Mouse (Mus musculus): ENCODE measurements around the gene Mid1.

Gene Mid1

GRCm38 (mm10) chrX:169813673-169814072, 128.7 kb downstream of the Mid1 start:
- no peak for DNase-seq (ENCODE audit: low spot score)

GRCm38 (mm10) chrX:169826947-169827346, 141.9 kb downstream of the Mid1 start:
- no peak for DNase-seq (ENCODE audit: low spot score)

GRCm38 (mm10) chrX:169827720-169828119, 142.7 kb downstream of the Mid1 start:
- DNase-seq (ENCODE audit: low spot score): no peak

- DNase-seq (ENCODE audit: low spot score): no peak
Observed at GRCm38 (mm10) chrX:169828136-169828535, 143.1 kb downstream of the Mid1 start.

GRCm38 (mm10) chrX:169830052-169830451, 145.1 kb downstream of the Mid1 start:
- no peak for DNase-seq (ENCODE audit: low spot score)

GRCm38 (mm10) chrX:169837947-169838649, 153.1 kb downstream of the Mid1 start:
- no peak for DNase-seq (ENCODE audit: low spot score)

GRCm38 (mm10) chrX:169838650-169838971, 153.6 kb downstream of the Mid1 start:
- DNase-seq (ENCODE audit: low spot score): no peak

- no peak for DNase-seq (ENCODE audit: low spot score)
Observed at GRCm38 (mm10) chrX:169843267-169843666, 158.3 kb downstream of the Mid1 start.

- DNase-seq (ENCODE audit: low spot score): no peak
Observed at GRCm38 (mm10) chrX:169844150-169844772, 159.3 kb downstream of the Mid1 start.

GRCm38 (mm10) chrX:169846187-169846586, 161.2 kb downstream of the Mid1 start:
- DNase-seq (ENCODE audit: low spot score): no peak

- DNase-seq (ENCODE audit: low spot score): no peak
Observed at GRCm38 (mm10) chrX:169861194-169861720, 176.3 kb downstream of the Mid1 start.

- DNase-seq (ENCODE audit: low spot score): no peak
Observed at GRCm38 (mm10) chrX:169862440-169862839, 177.4 kb downstream of the Mid1 start.

- peak; percentile 52 for DNase-seq (ENCODE audit: low spot score)
Observed at GRCm38 (mm10) chrX:169862848-169863247, 177.8 kb downstream of the Mid1 start.

- DNase-seq (ENCODE audit: low spot score): peak; percentile 10
Observed at GRCm38 (mm10) chrX:169863841-169864240, 178.8 kb downstream of the Mid1 start.

GRCm38 (mm10) chrX:169868223-169868622, 183.2 kb downstream of the Mid1 start:
- peak; percentile 12 for DNase-seq (ENCODE audit: low spot score)

- DNase-seq (ENCODE audit: low spot score): no peak
Observed at GRCm38 (mm10) chrX:169874475-169874874, 189.5 kb downstream of the Mid1 start.

- DNase-seq (ENCODE audit: low spot score): peak; percentile 87
Observed at GRCm38 (mm10) chrX:169879481-169880362, 194.7 kb downstream of the Mid1 start.

- no peak for DNase-seq (ENCODE audit: low spot score)
Observed at GRCm38 (mm10) chrX:169880363-169880711, 195.3 kb downstream of the Mid1 start.

- peak; percentile 27 for DNase-seq (ENCODE audit: low spot score)
Observed at GRCm38 (mm10) chrX:169880826-169881225, 195.8 kb downstream of the Mid1 start.

GRCm38 (mm10) chrX:169881253-169882219, 196.5 kb downstream of the Mid1 start:
- DNase-seq (ENCODE audit: low spot score): no peak

GRCm38 (mm10) chrX:169882220-169882609, 197.2 kb downstream of the Mid1 start:
- no peak for DNase-seq (ENCODE audit: low spot score)
